34 mouse cellular contexts compared by ENCODE assay signal in genomic region chr5:73691723-73692520, GRCm38 (mm10). TPM values are rescaled to one million over a fixed set of nuclear protein-coding genes. Genes with fewer than 3 reads are reported as not detected.
A peak's percentile ranks its signal among the peaks of the same experiment; 100 is the strongest.
DNase-seq lines count a peak whose midpoint lies in the region; ATAC-seq and TF ChIP-seq lines count a peak whose summit lies in the region.
"Had no signal": no experiment of that assay in that cellular context is flagged by ENCODE, and none has a peak within 500 bp of the region (broad histone marks: within the 10 kb centered on the region; RNA-seq: fewer than 3 reads in every experiment).

No protein-coding gene starts in this region.

- no peak for DNase-seq in forebrain, embryonic 10.5 days (ENCODE audit: extremely low spot score, low spot score)
- DNase-seq in ES-E14 (ENCODE audit: low read depth, low spot score): peak; percentile 82
- no peak for DNase-seq in embryonic facial prominence, embryonic 10.5 days (ENCODE audit: low spot score)
- peak; percentile 14 for DNase-seq in retina, embryonic 14.5 days (ENCODE audit: low spot score)
- DNase-seq in hindbrain, embryonic 11.5 days (ENCODE audit: low spot score): no peak
- no peak for DNase-seq in gastrocnemius, postnatal 14 days
- no peak for DNase-seq in adrenal gland, adult 8-10 months
- DNase-seq: cerebellum, adult 11 months; cerebellum, adult 9-11 months; gastrocnemius, postnatal 25 days; heart, adult 2 months; heart, postnatal 36 days; kidney, adult 2 months; left cerebral cortex, postnatal 4 days; liver, postnatal 0 days; right cerebral cortex, postnatal 25 days; spleen, adult 18-20 months; thymus, postnatal 14 days had no signal

- H3K27me3 ChIP-seq in forebrain, embryonic 10.5 days (ENCODE audit: poor library complexity, severe bottlenecking): no peaks in the 10 kb centered on the region
- H3K27me3 ChIP-seq in forebrain, embryonic 13.5 days: no peaks in the 10 kb centered on the region
- no peaks in the 10 kb centered on the region for H3K27me3 ChIP-seq in embryonic facial prominence, embryonic 10.5 days (replicated peaks; ENCODE audit: low read depth, poor library complexity, severe bottlenecking)
- no peaks in the 10 kb centered on the region for H3K27me3 ChIP-seq in hindbrain, embryonic 11.5 days (ENCODE audit: control insufficient read depth, insufficient read depth, low read length)
- H3K27me3 ChIP-seq: embryonic facial prominence, embryonic 13.5 days; neural tube, embryonic 15.5 days had no signal

- intact Hi-C loops in gastrocnemius, postnatal 14 days (cut with DNase I; ENCODE audit: low total_unique reads): no loop called here

- H3K4me3 ChIP-seq in forebrain, embryonic 10.5 days: no peak overlapping the region
- H3K4me3 ChIP-seq in forebrain, embryonic 13.5 days: no peak overlapping the region
- peak overlapping the region in 1 of 2 experiments; percentile 0; a peak in 1 of 4 replicates for H3K4me3 ChIP-seq in ES-E14 (ENCODE audit: insufficient read depth in 1 of 2, low read depth in 1 of 2, low read length in 2 of 2, poor library complexity in 1 of 2, severe bottlenecking in 1 of 2)
- no peak overlapping the region for H3K4me3 ChIP-seq in embryonic facial prominence, embryonic 10.5 days
- no peak overlapping the region for H3K4me3 ChIP-seq in hindbrain, embryonic 11.5 days (ENCODE audit: low read depth, low read length)
- H3K4me3 ChIP-seq: embryonic facial prominence, embryonic 13.5 days; heart, adult 2 months; neural tube, embryonic 15.5 days had no signal

- H3K9ac ChIP-seq in forebrain, embryonic 13.5 days: no peak overlapping the region
- no peak overlapping the region for H3K9ac ChIP-seq in ES-E14 (ENCODE audit: insufficient read depth, low read depth, low read length, poor library complexity, severe bottlenecking)
- no peak overlapping the region for H3K9ac ChIP-seq in hindbrain, embryonic 11.5 days (ENCODE audit: low read depth, low read length)
- H3K9ac ChIP-seq: embryonic facial prominence, embryonic 13.5 days; hindbrain, embryonic 14.5 days; liver, postnatal 0 days; neural tube, embryonic 15.5 days had no signal

- no peak overlapping the region for H3K4me2 ChIP-seq in forebrain, embryonic 13.5 days
- no peak overlapping the region for H3K4me2 ChIP-seq in hindbrain, embryonic 11.5 days (replicated peaks; ENCODE audit: low read depth, low read length)
- H3K4me2 ChIP-seq: embryonic facial prominence, embryonic 13.5 days; hindbrain, embryonic 14.5 days; liver, embryonic 11.5 days; neural tube, embryonic 15.5 days had no signal

- in situ Hi-C loops in ES-E14 (cut with MboI; ENCODE audit: low sequenced_read_pairs in 2 of 2, unreplicated experiment in 2 of 2): loop anchor here in 1 of 2 experiments (25.0 kb wide), 1 partner anchor 595 kb away; no protein-coding TSS in a partner anchor

- H3K9me3 ChIP-seq in forebrain, embryonic 10.5 days: no peaks in the 10 kb centered on the region
- no peaks in the 10 kb centered on the region for H3K9me3 ChIP-seq in forebrain, embryonic 13.5 days (replicated peaks)
- H3K9me3 ChIP-seq in ES-E14 (ENCODE audit: control insufficient read depth, insufficient read depth, low read depth, low read length): no peaks in the 10 kb centered on the region
- no peaks in the 10 kb centered on the region for H3K9me3 ChIP-seq in embryonic facial prominence, embryonic 10.5 days
- H3K9me3 ChIP-seq in hindbrain, embryonic 11.5 days (ENCODE audit: control insufficient read depth, low read length): no peaks in the 10 kb centered on the region
- H3K9me3 ChIP-seq: embryonic facial prominence, embryonic 13.5 days; neural tube, embryonic 15.5 days had no signal

- peaks cover 21% of the 10 kb centered on the region for H3K4me1 ChIP-seq in forebrain, embryonic 10.5 days
- no peaks in the 10 kb centered on the region for H3K4me1 ChIP-seq in forebrain, embryonic 13.5 days
- peaks cover 8 to 13% of the 10 kb centered on the region in 2 experiments for H3K4me1 ChIP-seq in ES-E14 (ENCODE audit: control insufficient read depth in 2 of 2, insufficient read depth in 2 of 2, low read length in 2 of 2, poor library complexity in 1 of 2)
- peaks cover 38% of the 10 kb centered on the region for H3K4me1 ChIP-seq in embryonic facial prominence, embryonic 10.5 days
- H3K4me1 ChIP-seq in hindbrain, embryonic 11.5 days (replicated peaks; ENCODE audit: control insufficient read depth, insufficient read depth, low read length): no peaks in the 10 kb centered on the region
- H3K4me1 ChIP-seq: neural tube, embryonic 15.5 days had no signal

- 0 out of 2 replicates have a peak overlapping the region, but pooled peaks have one; percentile 20 for H3K27ac ChIP-seq in forebrain, embryonic 10.5 days
- no peak overlapping the region for H3K27ac ChIP-seq in forebrain, embryonic 13.5 days
- no peak overlapping the region for H3K27ac ChIP-seq in ES-E14 (ENCODE audit: insufficient read depth, low read depth, low read length, poor library complexity, severe bottlenecking)
- H3K27ac ChIP-seq in embryonic facial prominence, embryonic 10.5 days (replicated peaks): peak overlapping the region; percentile 40; the same call in 1 of the 2 replicates
- H3K27ac ChIP-seq in hindbrain, embryonic 11.5 days (ENCODE audit: low read depth, low read length): no peak overlapping the region
- H3K27ac ChIP-seq: embryonic facial prominence, embryonic 13.5 days; heart, adult 2 months; hindbrain, embryonic 14.5 days; kidney, postnatal 0 days; macrophage; neural tube, embryonic 15.5 days had no signal

- no peaks in the 10 kb centered on the region for H3K36me3 ChIP-seq in forebrain, embryonic 10.5 days (replicated peaks)
- no peaks in the 10 kb centered on the region for H3K36me3 ChIP-seq in forebrain, embryonic 13.5 days (ENCODE audit: poor library complexity, severe bottlenecking)
- no peaks in the 10 kb centered on the region for H3K36me3 ChIP-seq in ES-E14 (ENCODE audit: control insufficient read depth, insufficient read depth, low read length, poor library complexity, severe bottlenecking)
- H3K36me3 ChIP-seq in embryonic facial prominence, embryonic 10.5 days (replicated peaks): no peaks in the 10 kb centered on the region
- no peaks in the 10 kb centered on the region for H3K36me3 ChIP-seq in hindbrain, embryonic 11.5 days (ENCODE audit: control insufficient read depth, insufficient read depth, low read length)
- H3K36me3 ChIP-seq: embryonic facial prominence, embryonic 13.5 days; neural tube, embryonic 15.5 days had no signal

- 33% methylated on average over 15 of the region's 15 CpGs for WGBS in forebrain, embryonic 10.5 days
- WGBS in forebrain, embryonic 13.5 days: 26% methylated on average over 15 of the region's 15 CpGs
- 34% methylated on average over 15 of the region's 15 CpGs for WGBS in embryonic facial prominence, embryonic 10.5 days
- WGBS in hindbrain, embryonic 11.5 days: 36% methylated on average over 15 of the region's 15 CpGs

- ATAC-seq in forebrain, embryonic 13.5 days: no peak
- no peak for ATAC-seq in hindbrain, embryonic 11.5 days (ENCODE audit: low FRiP score)
- ATAC-seq: activated CD4-positive, CD25-positive, alpha-beta regulatory T cell, adult 4 months; forebrain, embryonic 16.5 days; inflammation-experienced regulatory T-cells, adult 6 months; liver, postnatal 0 days; lung, postnatal 0 days had no signal

TF ChIP-seq in ES-E14, 5 proteins besides CTCF, POLR2A, EP300 and RAD21:
- TF ChIP-seq MAFK (IDR thresholded peaks at IDR 0.05; ENCODE audit: insufficient read depth, low read depth, low read length) (no peak), ZNF384 (IDR thresholded peaks at IDR 0.05; ENCODE audit: low read depth, low read length) (no peak), HCFC1 (IDR thresholded peaks at IDR 0.05; ENCODE audit: borderline replicate concordance, insufficient read depth, low read length) (no peak), ZC3H11A (IDR thresholded peaks at IDR 0.05; ENCODE audit: borderline replicate concordance, low read depth, low read length) (no peak), CHD2 (IDR thresholded peaks at IDR 0.05; ENCODE audit: low read depth, low read length) (no peak)

RNA-seq across cellular contexts. Expression of gene Spata18, which starts 40.7 kb away (rescaled TPM):
- 0.09 TPM in 1 of 2 replicates, not detected in the other for polyA plus RNA-seq in forebrain, embryonic 10.5 days (2016; fragmentation: Nextera tagmentation; extraction: Ambion mirVana)
- 0.34 and 0.71 TPM in 2 replicates for polyA plus RNA-seq in forebrain, embryonic 13.5 days (2015; fragmentation: Nextera tagmentation; extraction: Ambion mirVana)
- total RNA-seq in ES-E14 (2012; rRNA removed): not detected in 2 replicates
- polyA plus RNA-seq in embryonic facial prominence, embryonic 10.5 days (2016; fragmentation: Nextera tagmentation; extraction: Ambion mirVana): 0.15 TPM in 1 of 2 replicates, not detected in the other
- 1.0 and 1.9 TPM in 2 replicates for polyA plus RNA-seq in hindbrain, embryonic 11.5 days (2014; fragmentation: Nextera tagmentation; extraction: Ambion mirVana)
- total RNA-seq in gastrocnemius, postnatal 14 days (2021): under 1 TPM in 1 of 2 experiments, not detected in 1; 0.27 TPM
- not detected for total RNA-seq in adrenal gland, adult 8-10 months (2022)
- total RNA-seq: gastrocnemius, postnatal 25 days had no signal
- polyA plus RNA-seq: activated CD4-positive, CD25-positive, alpha-beta regulatory T cell, adult 4 months; inflammation-experienced regulatory T-cells, adult 6 months; liver, embryonic 11.5 days; liver, postnatal 0 days; macrophage had no signal

RNA-seq across cellular contexts. Expression of gene Sgcb, which starts 44.3 kb away (rescaled TPM):
- 19.7 and 20.4 TPM in 2 replicates for polyA plus RNA-seq in forebrain, embryonic 10.5 days (2016; fragmentation: Nextera tagmentation; extraction: Ambion mirVana)
- polyA plus RNA-seq in forebrain, embryonic 13.5 days (2015; fragmentation: Nextera tagmentation; extraction: Ambion mirVana): 20.5 and 22.3 TPM in 2 replicates
- 4.3 and 4.9 TPM in 2 replicates for total RNA-seq in ES-E14 (2012; rRNA removed)
- 18.8 and 19.1 TPM in 2 replicates for polyA plus RNA-seq in embryonic facial prominence, embryonic 10.5 days (2016; fragmentation: Nextera tagmentation; extraction: Ambion mirVana)
- 24.6 and 26.3 TPM in 2 replicates for polyA plus RNA-seq in hindbrain, embryonic 11.5 days (2014; fragmentation: Nextera tagmentation; extraction: Ambion mirVana)
- total RNA-seq in gastrocnemius, postnatal 14 days (2021): 10 to 100 TPM; 93.5 to 99.0 TPM
- 10 to 100 TPM; 23.3 to 30.5 (median 24.9) TPM for total RNA-seq in adrenal gland, adult 8-10 months (2022)

RNA-seq across cellular contexts. Expression of gene Lrrc66, which starts 59.6 kb away (rescaled TPM):
- not detected in 2 replicates for polyA plus RNA-seq in forebrain, embryonic 10.5 days (2016; fragmentation: Nextera tagmentation; extraction: Ambion mirVana)
- polyA plus RNA-seq in forebrain, embryonic 13.5 days (2015; fragmentation: Nextera tagmentation; extraction: Ambion mirVana): not detected in 2 replicates
- not detected in 2 replicates for total RNA-seq in ES-E14 (2012; rRNA removed)
- 0.47 TPM in 1 of 2 replicates, not detected in the other for polyA plus RNA-seq in embryonic facial prominence, embryonic 10.5 days (2016; fragmentation: Nextera tagmentation; extraction: Ambion mirVana)
- polyA plus RNA-seq in hindbrain, embryonic 11.5 days (2014; fragmentation: Nextera tagmentation; extraction: Ambion mirVana): 0.15 TPM in 1 of 2 replicates, not detected in the other
- not detected for total RNA-seq in gastrocnemius, postnatal 14 days (2021)
- total RNA-seq in adrenal gland, adult 8-10 months (2022): not detected
- total RNA-seq: gastrocnemius, postnatal 25 days; heart, adult 2 months; heart, postnatal 36 days; layer of hippocampus, adult 18-20 months; layer of hippocampus, postnatal 14 days; left cerebral cortex, adult 8-10 months; midbrain, postnatal 0 days had no signal
- polyA plus RNA-seq: cortical plate, adult 2 months; embryonic facial prominence, embryonic 13.5 days; forebrain, embryonic 16.5 days; hindbrain, embryonic 14.5 days; liver, postnatal 0 days; midbrain, postnatal 0 days had no signal

Comparison
In these comparisons a context has a peak if more than half of its experiments do, and no peak if none do; other contexts are left out.
1. H3K27ac ChIP-seq: peak in forebrain, embryonic 10.5 days (single experiment) and embryonic facial prominence, embryonic 10.5 days (single experiment); none in forebrain, embryonic 13.5 days (single experiment), ES-E14 (single experiment) and hindbrain, embryonic 11.5 days (single experiment).
2. DNase-seq: peak in ES-E14 (single experiment) and retina, embryonic 14.5 days (single experiment); none in forebrain, embryonic 10.5 days (single experiment), embryonic facial prominence, embryonic 10.5 days (single experiment), hindbrain, embryonic 11.5 days (single experiment), gastrocnemius, postnatal 14 days (single experiment) and adrenal gland, adult 8-10 months (single experiment).